Mouse (Mus musculus): Measurements from ENCODE around the gene Rbbp6.
A peak's percentile ranks its signal among the peaks of the same experiment; 100 is the strongest.

Rbbp6 gene

DNA sequence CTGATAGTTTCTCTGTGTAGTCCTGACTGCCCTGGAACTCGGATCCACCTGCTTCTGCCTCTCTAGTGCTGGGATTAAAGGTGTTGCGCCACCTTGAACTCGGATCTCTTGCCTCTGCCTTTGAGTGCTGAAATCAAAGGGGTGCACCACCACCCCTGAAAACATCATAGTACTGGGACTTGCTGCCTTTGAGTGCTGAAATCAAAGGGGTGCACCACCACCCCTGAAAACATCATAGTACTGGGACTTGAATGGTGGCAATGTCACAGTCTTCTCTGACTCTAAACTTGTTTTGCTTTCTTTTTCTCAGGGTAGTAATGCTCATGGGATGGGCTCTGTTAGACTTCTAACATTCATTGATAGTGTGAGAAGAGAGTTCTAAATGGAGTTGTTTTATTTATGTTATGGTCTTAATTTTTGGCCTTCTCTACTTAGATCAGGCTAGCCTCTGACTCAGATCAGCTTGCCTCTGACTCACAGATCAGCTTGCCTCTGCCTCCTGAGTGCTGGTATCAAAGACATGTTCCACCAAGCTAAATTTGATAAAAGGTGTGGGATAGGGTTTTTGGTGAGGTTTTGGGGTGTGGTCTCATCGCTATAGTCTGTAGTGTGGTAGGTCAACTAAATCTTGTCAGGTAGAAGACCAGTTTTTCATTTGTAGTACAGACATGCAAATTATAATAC is 6.7 kb downstream of the Rbbp6 start:
- no peak for DNase-seq

DNA sequence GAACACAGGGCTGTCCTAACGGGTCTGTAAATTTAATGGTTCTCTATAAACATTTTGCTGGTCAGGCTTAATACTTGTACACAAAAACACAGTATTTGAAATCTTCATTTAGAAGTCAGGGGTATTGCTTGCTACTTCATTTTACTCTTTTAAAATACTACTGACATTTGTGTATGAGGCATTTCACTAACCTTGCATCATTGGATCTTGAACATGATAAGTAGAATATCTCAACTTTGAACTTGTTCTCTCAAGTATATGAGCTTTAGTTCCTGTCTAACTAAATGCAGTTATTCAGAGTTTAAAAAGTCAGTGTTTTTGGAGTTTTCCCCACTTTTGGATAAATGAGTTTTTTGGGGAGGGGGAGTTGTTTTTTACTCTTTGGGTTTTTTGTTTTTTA is 14.0 kb downstream of the Rbbp6 start:
- no peak for DNase-seq

- DNase-seq, result no peak
Observed at GRCm38 (mm10) chr7:122998189-122998588, 32.7 kb downstream of the Rbbp6 start.

DNA sequence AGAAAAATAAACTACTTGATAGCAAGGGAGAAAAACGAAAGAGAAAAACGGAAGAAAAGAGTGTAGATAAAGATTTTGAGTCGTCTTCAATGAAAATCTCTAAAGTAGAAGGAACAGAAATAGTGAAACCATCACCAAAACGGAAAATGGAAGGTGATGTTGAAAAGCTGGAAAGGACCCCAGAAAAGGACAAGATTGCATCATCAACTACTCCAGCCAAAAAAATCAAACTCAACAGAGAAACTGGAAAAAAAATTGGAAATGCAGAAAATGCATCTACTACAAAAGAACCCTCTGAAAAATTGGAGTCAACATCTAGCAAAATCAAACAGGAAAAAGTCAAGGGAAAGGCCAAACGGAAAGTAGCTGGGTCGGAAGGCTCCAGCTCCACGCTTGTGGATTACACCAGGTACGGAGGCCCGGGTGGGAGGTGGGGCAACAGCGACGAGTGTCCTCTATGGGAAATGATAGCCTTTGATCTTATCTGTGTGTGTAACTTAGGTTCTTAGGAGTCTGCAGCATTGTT is 34.4 kb downstream of the Rbbp6 start:
- DNase-seq, result no peak

DNA sequence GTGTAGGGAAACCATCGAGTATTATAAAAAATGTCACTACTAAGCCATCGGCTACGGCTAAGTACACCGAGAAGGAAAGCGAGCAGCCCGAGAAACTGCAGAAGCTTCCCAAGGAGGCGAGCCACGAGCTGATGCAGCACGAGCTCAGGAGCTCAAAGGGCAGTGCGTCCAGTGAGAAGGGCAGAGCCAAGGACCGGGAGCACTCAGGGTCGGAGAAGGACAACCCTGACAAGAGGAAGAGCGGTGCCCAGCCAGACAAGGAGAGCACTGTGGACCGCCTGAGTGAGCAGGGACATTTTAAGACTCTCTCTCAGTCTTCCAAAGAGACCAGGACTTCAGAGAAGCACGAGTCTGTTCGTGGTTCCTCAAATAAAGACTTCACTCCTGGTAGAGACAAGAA is 35.3 kb downstream of the Rbbp6 start:
- peak in 1 of 2 experiments; percentile 13 for DNase-seq

GRCm38 (mm10) chr7:123001341-123002027 is 36.0 kb downstream of the Rbbp6 start:
- DNase-seq, result peak; percentile 66 to 69

- DNase-seq, result no peak
Observed at GRCm38 (mm10) chr7:123002028-123002410, 36.5 kb downstream of the Rbbp6 start.

- no peak for DNase-seq
Observed at GRCm38 (mm10) chr7:123003207-123003606, 37.7 kb downstream of the Rbbp6 start.

DNA sequence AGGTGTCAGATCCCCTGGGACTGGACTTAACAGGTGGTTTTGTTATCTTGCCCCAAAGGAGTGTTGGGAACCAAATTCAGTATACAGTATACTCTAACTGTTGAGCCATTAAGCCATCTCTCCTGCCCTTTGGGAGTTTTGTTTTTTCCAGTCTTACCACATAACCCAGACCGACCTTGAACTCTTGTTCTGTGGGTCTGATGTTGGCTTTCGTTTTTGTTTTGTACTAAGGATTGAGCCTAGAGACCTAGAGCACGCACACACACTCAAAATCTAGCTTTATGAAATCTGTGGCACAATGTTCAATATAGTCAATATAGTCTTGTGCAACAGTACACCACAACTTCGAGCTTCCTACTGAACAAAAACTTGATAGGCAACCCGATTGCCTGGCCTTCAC is 39.0 kb downstream of the Rbbp6 start:
- DNase-seq, result no peak

DNA sequence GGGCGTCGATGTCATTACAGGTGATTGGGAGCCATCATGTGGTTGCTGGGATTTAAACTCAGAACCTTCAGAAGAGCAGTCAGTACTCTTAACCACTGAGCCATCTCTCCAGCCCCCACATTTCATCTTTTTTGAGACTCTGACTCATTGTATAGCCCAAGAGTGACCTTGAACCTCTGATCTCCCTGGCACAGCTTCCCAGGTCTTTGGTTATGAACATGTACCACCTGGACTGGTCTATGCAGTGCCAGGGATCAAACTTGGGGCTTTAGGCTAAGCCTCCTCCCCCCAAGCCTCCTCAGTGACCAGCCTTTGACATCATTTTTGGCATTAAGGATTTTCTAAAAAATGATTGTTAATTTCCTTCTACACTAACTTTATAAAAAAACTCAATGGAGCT is 40.8 kb downstream of the Rbbp6 start:
- DNase-seq, result no peak

DNA sequence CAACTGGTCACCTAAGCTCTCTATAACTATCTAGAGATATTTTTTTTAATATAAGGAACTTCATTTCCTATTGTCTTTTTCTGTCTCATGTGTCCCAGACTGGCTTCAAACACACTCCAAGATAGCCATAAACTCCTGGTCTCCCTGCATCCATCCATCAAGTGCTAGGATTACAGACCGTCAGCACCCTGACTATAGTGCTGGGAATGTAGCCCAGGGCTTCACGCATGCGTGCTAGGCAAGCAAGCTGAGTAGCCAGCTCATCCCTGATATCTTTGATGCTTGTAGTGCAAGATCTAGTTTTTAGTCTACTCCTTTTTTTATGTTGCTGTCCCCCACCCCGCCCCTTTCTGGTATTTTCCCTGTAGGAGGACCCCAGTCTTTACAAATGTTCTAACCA is 42.3 kb downstream of the Rbbp6 start:
- no peak for DNase-seq

DNA sequence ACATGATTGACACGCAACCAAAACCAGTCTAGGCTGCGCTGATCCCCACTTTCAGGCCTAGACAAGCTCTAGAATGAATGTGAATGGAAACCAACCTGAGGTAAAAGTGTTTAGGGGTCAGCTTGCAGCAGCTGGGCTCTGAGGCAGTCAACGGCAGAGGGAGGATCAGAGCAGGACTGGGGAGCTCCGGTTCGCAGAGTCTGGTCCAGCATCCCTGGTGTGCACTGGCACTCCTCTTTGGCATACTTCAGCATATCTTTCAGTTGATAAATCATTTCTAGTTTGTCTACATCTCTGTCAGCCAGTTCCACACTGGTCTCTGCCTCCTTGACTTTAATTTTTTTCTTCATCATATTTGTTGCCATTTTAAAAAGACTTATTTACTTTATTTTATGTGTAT is 48.0 kb downstream of the Rbbp6 start:
- DNase-seq, result peak; percentile 45 to 53

- no peak for DNase-seq
Observed at GRCm38 (mm10) chr7:123014729-123015128, 49.2 kb downstream of the Rbbp6 start.

DNA sequence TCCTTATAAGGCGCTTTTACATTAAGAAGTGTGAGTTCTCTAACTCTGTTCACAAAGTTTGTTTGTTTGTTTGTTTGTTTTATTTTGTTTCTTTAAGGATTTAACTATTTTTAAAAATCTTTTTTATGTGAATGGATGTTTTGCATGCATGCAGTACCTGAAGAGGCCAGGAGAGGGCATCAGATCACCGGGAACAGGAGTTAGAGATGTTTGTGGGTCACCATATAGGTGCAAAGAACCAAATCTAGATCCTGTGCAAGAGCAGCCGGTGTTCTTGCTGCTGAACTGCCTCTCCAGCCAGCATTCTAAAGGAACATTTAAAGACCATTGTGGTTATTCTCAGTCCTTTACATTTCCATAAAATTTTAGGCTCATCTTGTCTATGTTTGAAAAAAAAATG is 52.1 kb downstream of the Rbbp6 start:
- DNase-seq, result peak; percentile 28 to 34

GRCm38 (mm10) chr7:123025123-123025522 is 59.6 kb downstream of the Rbbp6 start:
- no peak for DNase-seq

- no peak for DNase-seq
Observed at GRCm38 (mm10) chr7:123030295-123030694, 64.8 kb downstream of the Rbbp6 start.

DNA sequence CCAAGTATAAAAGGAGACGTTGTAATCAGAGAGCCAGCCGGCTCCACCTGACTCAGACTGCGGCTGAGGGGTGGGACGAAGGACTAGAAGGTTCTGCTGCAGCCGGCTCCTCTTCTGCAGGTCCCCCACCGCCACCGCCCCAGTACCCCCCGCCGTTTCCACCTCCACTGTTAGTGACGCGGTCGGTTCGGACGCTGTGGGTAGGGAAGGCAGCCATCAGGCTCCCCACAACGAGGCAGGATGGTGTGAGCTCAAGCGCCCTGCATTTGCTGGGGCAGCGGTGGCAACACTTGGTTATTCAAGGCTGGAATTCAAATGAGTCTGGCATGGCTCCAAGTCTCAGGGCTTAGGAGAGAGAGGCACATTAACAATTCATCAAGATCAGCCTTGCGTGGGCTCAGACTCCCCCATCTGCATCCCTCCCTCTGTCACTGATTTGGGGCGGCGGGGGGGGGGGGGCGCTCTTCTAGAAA is 65.3 kb downstream of the Rbbp6 start:
- peak; percentile 50 to 59 for DNase-seq

- peak; percentile 21 for DNase-seq
Observed at GRCm38 (mm10) chr7:123031211-123031743, 65.8 kb downstream of the Rbbp6 start.

DNA sequence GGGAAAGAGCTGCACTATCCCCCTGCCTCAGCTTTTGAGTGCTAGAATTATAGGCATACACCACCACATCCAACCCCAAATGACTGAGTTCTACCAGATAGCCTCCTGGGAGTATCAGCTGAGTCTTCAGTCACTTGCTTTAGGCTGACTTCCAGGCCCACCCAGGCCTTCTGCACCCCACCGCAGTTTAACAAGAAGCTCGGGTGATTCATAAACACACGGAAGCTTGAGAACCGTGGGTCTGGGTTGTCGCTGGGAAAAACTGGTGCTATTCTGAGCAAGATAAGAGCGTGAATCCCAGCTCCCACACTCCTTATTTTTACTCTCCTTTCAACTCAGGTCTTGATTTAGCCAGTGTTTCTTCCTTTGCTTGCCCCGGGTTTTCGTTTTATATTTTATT is 69.8 kb downstream of the Rbbp6 start:
- no peak for DNase-seq

GRCm38 (mm10) chr7:123039302-123039701 is 73.8 kb downstream of the Rbbp6 start:
- DNase-seq, result peak in 1 of 2 experiments; percentile 12

DNA sequence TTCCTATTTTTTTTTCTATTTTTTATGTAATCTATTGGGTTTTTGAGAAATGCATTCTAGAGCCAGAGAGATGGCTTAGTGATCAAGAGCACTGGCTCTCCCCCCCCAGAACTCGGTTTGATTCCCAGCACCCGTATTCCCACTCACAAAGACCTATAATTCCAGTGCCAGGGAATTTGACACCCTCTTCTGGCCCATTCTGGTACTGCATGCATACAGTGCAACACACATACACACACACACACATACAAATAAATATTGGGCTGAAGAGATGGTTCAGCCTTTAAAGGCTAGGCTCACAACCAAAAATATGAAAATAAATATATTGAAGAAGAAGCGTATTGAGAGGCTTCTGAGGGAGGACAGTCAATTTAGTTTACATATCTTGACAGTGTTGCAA is 79.7 kb downstream of the Rbbp6 start:
- DNase-seq, result no peak

GRCm38 (mm10) chr7:123046473-123047091 is 81.1 kb downstream of the Rbbp6 start:
- no peak for DNase-seq
